13 mouse cellular contexts compared by ENCODE assay signal in genomic region chr14:43328603-43329002, GRCm38 (mm10). TPM values are rescaled to one million over a fixed set of nuclear protein-coding genes. Genes with fewer than 3 reads are reported as not detected.
"Had no signal": no experiment of that assay in that cellular context is flagged by ENCODE, and none has a peak within 500 bp of the region (broad histone marks: within the 10 kb centered on the region; RNA-seq: fewer than 3 reads in every experiment).

No protein-coding gene starts in this region.

RNA-seq across cellular contexts. Expression of gene 1700001F09Rik, which starts 19.0 kb away (rescaled TPM):
- total RNA-seq: common myeloid progenitor, adult 5-6 weeks; forebrain, postnatal 0 days; gastrocnemius, adult 18-20 months; gastrocnemius, adult 2 months; gastrocnemius, adult 8-10 months; gastrocnemius, postnatal 10 days; gastrocnemius, postnatal 14 days; gastrocnemius, postnatal 36 days; gastrocnemius, postnatal 4 days; granulocyte monocyte progenitor cell, adult 5-6 weeks; heart, adult 18-20 months; heart, adult 2 months; heart, adult 8-10 months had no signal

RNA-seq across cellular contexts. Expression of gene Gm8127, which starts 35.0 kb away (rescaled TPM):
- total RNA-seq: common myeloid progenitor, adult 5-6 weeks; forebrain, postnatal 0 days; gastrocnemius, adult 18-20 months; gastrocnemius, adult 2 months; gastrocnemius, adult 8-10 months; gastrocnemius, postnatal 10 days; gastrocnemius, postnatal 14 days; gastrocnemius, postnatal 36 days; gastrocnemius, postnatal 4 days; granulocyte monocyte progenitor cell, adult 5-6 weeks; heart, adult 18-20 months; heart, adult 2 months; heart, adult 8-10 months had no signal

RNA-seq across cellular contexts. Expression of gene Gm9732, which starts 53.8 kb away (rescaled TPM):
- total RNA-seq: common myeloid progenitor, adult 5-6 weeks; forebrain, postnatal 0 days; gastrocnemius, adult 18-20 months; gastrocnemius, adult 2 months; gastrocnemius, adult 8-10 months; gastrocnemius, postnatal 10 days; gastrocnemius, postnatal 14 days; gastrocnemius, postnatal 36 days; gastrocnemius, postnatal 4 days; granulocyte monocyte progenitor cell, adult 5-6 weeks; heart, adult 18-20 months; heart, adult 2 months; heart, adult 8-10 months had no signal
